Mouse (Mus musculus) kidney, embryonic 15.5 days (tissue): Measurements from ENCODE around the gene Sbk3. TPM values are rescaled to one million over a fixed set of nuclear protein-coding genes. Genes with fewer than 3 reads are reported as not detected.

Experiments
- ATAC-seq: fragments of 200-750 bp; cut with Nextera tagmentation; replicated peaks from 2 replicates; pipeline ENCODE4 v1.8.0; 2017; ENCODE audit warnings: moderate TSS enrichment; ENCODE audit not compliant: low FRiP score
- H3K27ac ChIP-seq: fragments of 300-500 bp; sonication (generic); 2 replicates; pipeline ENCODE4 v1.5.1; 2015; ENCODE audit warnings: mild to moderate bottlenecking, inconsistent platforms
- H3K27me3 ChIP-seq: fragments of 300-500 bp; sonication (generic); 2 replicates; pipeline ENCODE4 v1.6.1; 2015; ENCODE audit warnings: inconsistent platforms
- H3K36me3 ChIP-seq: fragments of 300-500 bp; sonication (generic); 2 replicates; pipeline ENCODE4 v1.6.1; 2015; ENCODE audit warnings: inconsistent platforms
- H3K4me1 ChIP-seq: fragments of 300-500 bp; sonication (generic); 2 replicates; pipeline ENCODE4 v1.6.1; 2015; ENCODE audit warnings: inconsistent platforms
- H3K4me2 ChIP-seq: fragments of 300-500 bp; sonication (generic); 2 replicates; pipeline ENCODE4 v1.6.1; 2015; ENCODE audit warnings: moderate library complexity, mild to moderate bottlenecking, inconsistent platforms
- H3K4me3 ChIP-seq: fragments of 300-500 bp; sonication (generic); replicated peaks from 2 replicates; pipeline ENCODE4 v1.5.1; 2015; ENCODE audit warnings: mild to moderate bottlenecking, inconsistent platforms
- H3K9ac ChIP-seq: fragments of 300-500 bp; sonication (generic); 2 replicates; pipeline ENCODE4 v1.6.1; 2015; ENCODE audit warnings: mild to moderate bottlenecking, inconsistent platforms
- H3K9me3 ChIP-seq: fragments of 300-500 bp; sonication (generic); replicated peaks from 2 replicates; pipeline ENCODE4 v1.6.1; 2016; ENCODE audit warnings: inconsistent platforms
- WGBS: fragments of 180-500 bp; shearing (Covaris S2); methylation state at CpG from one replicate; pipeline ENCODE4 v1.1.7; 2015; ENCODE audit warnings: mixed read lengths; 5-methylcytosine and 5-hydroxymethylcytosine counted together
- polyA plus RNA-seq: library from polyadenylated mRNA; unstranded; fragments of >200 nt; fragmentation: Nextera tagmentation; extraction: Ambion mirVana; gene quantifications from 2 replicates; pipeline ENCODE4 v1.2.1, GENCODE M21; 2015

Sbk3 gene
- polyA plus RNA-seq, 1 experiment from 2014 or later = not detected

GRCm38 (mm10) chr7:4919096-4919495, 51.9 kb downstream of the Sbk3 start:
- H3K4me2 ChIP-seq = no peak overlapping the region
- ATAC-seq = no peak
- WGBS = 86% methylated on average over 21 of the region's 21 CpGs

GRCm38 (mm10) chr7:4918681-4919080, 52.3 kb downstream of the Sbk3 start:
- no peaks in the 10 kb centered on the region for H3K27me3 ChIP-seq
- no peak overlapping the region for H3K9ac ChIP-seq
- whole genome bisulfite sequencing = 90% methylated on average over 15 of the region's 15 CpGs
- ATAC-seq = no peak
- no peaks in the 10 kb centered on the region for H3K9me3 ChIP-seq
- no peak overlapping the region for H3K27ac ChIP-seq
- H3K4me1 ChIP-seq = peaks cover 43% of the 10 kb centered on the region
- H3K4me3 ChIP-seq = no peak overlapping the region
- H3K36me3 ChIP-seq = peaks cover 41% of the 10 kb centered on the region
- no peak overlapping the region for H3K4me2 ChIP-seq

More at GRCm38 (mm10) chr7:4919096-4919495, 51.9 kb downstream of the Sbk3 start:
- Histone ChIP-seq H3K4me1 (peaks cover 47% of the 10 kb centered on the region), H3K9me3 (no peaks in the 10 kb centered on the region), H3K4me3 (no peak overlapping the region), H3K27me3 (no peaks in the 10 kb centered on the region), H3K9ac (no peak overlapping the region), H3K36me3 (peaks cover 41% of the 10 kb centered on the region), H3K27ac (no peak overlapping the region)

- H3K9me3 ChIP-seq = no peaks in the 10 kb centered on the region
- no peak overlapping the region for H3K4me2 ChIP-seq
- H3K27ac ChIP-seq = no peak overlapping the region
- peaks cover 41% of the 10 kb centered on the region for H3K36me3 ChIP-seq
- ATAC-seq = no peak
- 85% methylated on average over 2 of the region's 2 CpGs for WGBS
- H3K4me3 ChIP-seq = no peak overlapping the region
- H3K4me1 ChIP-seq = peaks cover 31% of the 10 kb centered on the region
- no peaks in the 10 kb centered on the region for H3K27me3 ChIP-seq
- no peak overlapping the region for H3K9ac ChIP-seq
Measured at GRCm38 (mm10) chr7:4917494-4917893, 53.5 kb downstream of the Sbk3 start.

- WGBS = 10% methylated on average over 14 of the region's 14 CpGs
- Histone ChIP-seq H3K9ac (peak overlapping the region; percentile 87), H3K4me1 (peaks cover 19% of the 10 kb centered on the region), H3K27ac (peak overlapping the region; percentile 99), H3K27me3 (no peaks in the 10 kb centered on the region), H3K9me3 (no peaks in the 10 kb centered on the region), H3K4me2 (peak overlapping the region; percentile 76), H3K4me3 (peak overlapping the region; percentile 79), H3K36me3 (peaks cover 36% of the 10 kb centered on the region)
- peak; percentile 71 for ATAC-seq
Measured at GRCm38 (mm10) chr7:4915669-4916416, 55.1 kb downstream of the Sbk3 start.

Other genes starting within 250 kb of the Sbk3 start
- 0.12 TPM in 1 of 2 replicates, not detected in the other for gene Tmem150b, start 245.9 kb downstream of the Sbk3 start, polyA plus RNA-seq
- gene Kmt5c, start 231.1 kb downstream of the Sbk3 start, polyA plus RNA-seq = 79.3 and 90.8 TPM in 2 replicates
- 68.3 and 78.0 TPM in 2 replicates for gene Cox6b2, start 218.1 kb downstream of the Sbk3 start, polyA plus RNA-seq
- not detected in 2 replicates for gene Fam71e2, start 199.9 kb downstream of the Sbk3 start, polyA plus RNA-seq
- gene Il11, start 188.3 kb downstream of the Sbk3 start, polyA plus RNA-seq = 0.27 and 0.30 TPM in 2 replicates
- 1.0 TPM in 1 of 2 replicates, not detected in the other for gene Tmem190, start 188.2 kb downstream of the Sbk3 start, polyA plus RNA-seq
- 12.9 and 14.1 TPM in 2 replicates for gene Tmem238, start 181.5 kb downstream of the Sbk3 start, polyA plus RNA-seq
- 391 and 408 TPM in 2 replicates for gene Rpl28, start 178.3 kb downstream of the Sbk3 start, polyA plus RNA-seq
- 384 and 386 TPM in 2 replicates for gene Ube2s, start 158.6 kb downstream of the Sbk3 start, polyA plus RNA-seq
- 0.84 and 0.96 TPM in 2 replicates for gene Shisa7, start 126.5 kb downstream of the Sbk3 start, polyA plus RNA-seq
- gene Isoc2b, start 100.9 kb downstream of the Sbk3 start, polyA plus RNA-seq = 6.1 and 7.2 TPM in 2 replicates
- gene Isoc2a, start 94.0 kb downstream of the Sbk3 start, polyA plus RNA-seq = 0.93 and 1.2 TPM in 2 replicates
- not detected in 2 replicates for gene Gm36210, start 64.7 kb downstream of the Sbk3 start, polyA plus RNA-seq
- gene Zfp628, start 56.0 kb downstream of the Sbk3 start, polyA plus RNA-seq = 4.0 and 4.1 TPM in 2 replicates
- 4.2 and 5.3 TPM in 2 replicates for gene Nat14, start 49.1 kb downstream of the Sbk3 start, polyA plus RNA-seq
- gene Ssc5d, start 45.4 kb downstream of the Sbk3 start, polyA plus RNA-seq = 1.9 and 2.7 TPM in 2 replicates
- gene Sbk2, start 6.8 kb downstream of the Sbk3 start, polyA plus RNA-seq = 0.19 and 0.27 TPM in 2 replicates
- gene Zfp579, start 25.0 kb upstream of the Sbk3 start, polyA plus RNA-seq = 36.7 and 39.9 TPM in 2 replicates
- 10.4 and 12.7 TPM in 2 replicates for gene Zfp524, start 43.2 kb upstream of the Sbk3 start, polyA plus RNA-seq
- 46.5 and 53.1 TPM in 2 replicates for gene Fiz1, start 43.5 kb upstream of the Sbk3 start, polyA plus RNA-seq
- gene Gm44973, start 44.3 kb upstream of the Sbk3 start, polyA plus RNA-seq = 1.6 and 2.5 TPM in 2 replicates
- 7.2 and 7.6 TPM in 2 replicates for gene Zfp865, start 49.2 kb upstream of the Sbk3 start, polyA plus RNA-seq
- gene Ccdc106, start 49.4 kb upstream of the Sbk3 start, polyA plus RNA-seq = 24.9 and 27.0 TPM in 2 replicates
- gene 4632433K11Rik, start 63.0 kb upstream of the Sbk3 start, polyA plus RNA-seq = not detected in 2 replicates
- 6.3 and 6.4 TPM in 2 replicates for gene Zfp784, start 67.3 kb upstream of the Sbk3 start, polyA plus RNA-seq
- 36.2 and 41.0 TPM in 2 replicates for gene Zfp580, start 80.4 kb upstream of the Sbk3 start, polyA plus RNA-seq
- 145 and 152 TPM in 2 replicates for gene U2af2, start 91.0 kb upstream of the Sbk3 start, polyA plus RNA-seq
- gene Epn1, start 109.1 kb upstream of the Sbk3 start, polyA plus RNA-seq = 55.5 and 62.2 TPM in 2 replicates
- not detected in 2 replicates for gene Rfpl4, start 145.8 kb upstream of the Sbk3 start, polyA plus RNA-seq
- gene Rasl2-9, start 154.8 kb upstream of the Sbk3 start, polyA plus RNA-seq = 0.54 TPM in 1 of 2 replicates, not detected in the other
- not detected in 2 replicates for gene Vmn1r55, start 178.5 kb upstream of the Sbk3 start, polyA plus RNA-seq
- gene Vmn1r56, start 225.6 kb upstream of the Sbk3 start, polyA plus RNA-seq = not detected in 2 replicates
- not detected in 2 replicates for gene Vmn1r57, start 247.3 kb upstream of the Sbk3 start, polyA plus RNA-seq